ENCODE assay signal across 22 mouse cellular contexts in the genomic region with DNA sequence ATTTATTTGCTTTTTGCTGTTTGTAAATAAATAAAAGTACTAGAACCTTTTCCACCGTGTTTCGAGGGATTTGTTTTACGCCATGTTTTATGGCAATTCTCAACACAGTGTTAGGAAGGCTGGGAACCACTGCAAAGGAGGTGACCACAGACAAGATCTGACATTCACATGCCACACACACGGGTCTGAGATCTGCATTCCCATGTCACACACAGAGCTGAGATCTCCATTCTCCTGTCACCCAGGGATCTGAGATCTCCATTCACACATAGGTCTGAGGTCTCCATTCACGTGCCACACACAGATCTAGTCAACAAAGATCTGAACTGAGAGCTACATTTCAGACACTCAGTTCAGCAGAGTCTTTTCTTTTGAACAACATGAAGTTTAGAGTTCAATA.
DNase-seq lines count a peak whose midpoint lies in the region; ATAC-seq and TF ChIP-seq lines count a peak whose summit lies in the region.
"Had no signal": no experiment of that assay in that cellular context is flagged by ENCODE, and none has a peak within 500 bp of the region (broad histone marks: within the 10 kb centered on the region; RNA-seq: fewer than 3 reads in every experiment).

No protein-coding gene starts in this region.

- H3K27me3 ChIP-seq in lung, embryonic 14.5 days (ENCODE audit: insufficient read depth, low read length): no peaks in the 10 kb centered on the region
- H3K27me3 ChIP-seq in liver, embryonic 13.5 days: no peaks in the 10 kb centered on the region
- H3K27me3 ChIP-seq: heart, embryonic 13.5 days; hindbrain, embryonic 13.5 days; limb, embryonic 13.5 days; midbrain, embryonic 12.5 days; neural tube, embryonic 15.5 days had no signal

- H3K9ac ChIP-seq in lung, embryonic 14.5 days: no peak overlapping the region
- H3K9ac ChIP-seq in liver, embryonic 13.5 days: peak overlapping the region; percentile 82
- H3K9ac ChIP-seq: forebrain, embryonic 13.5 days; heart, embryonic 13.5 days; hindbrain, embryonic 13.5 days; limb, embryonic 13.5 days; midbrain, embryonic 12.5 days; neural tube, embryonic 15.5 days had no signal

- WGBS in lung, embryonic 14.5 days: 58% methylated on average over 5 of the region's 5 CpGs
- 81% methylated on average over 5 of the region's 5 CpGs for WGBS in lung, adult 2 months
- 38% methylated on average over 5 of the region's 5 CpGs for WGBS in liver, embryonic 13.5 days (ENCODE audit: insufficient replicate concordance)

- H3K36me3 ChIP-seq in lung, embryonic 14.5 days (ENCODE audit: insufficient read depth): no peaks in the 10 kb centered on the region
- H3K36me3 ChIP-seq in liver, embryonic 13.5 days: peaks cover 19% of the 10 kb centered on the region
- H3K36me3 ChIP-seq: hindbrain, embryonic 13.5 days; limb, embryonic 13.5 days; midbrain, embryonic 12.5 days; neural tube, embryonic 15.5 days had no signal

- no peak for TF ChIP-seq CTCF in lung, embryonic 14.5 days (IDR thresholded peaks at IDR 0.05; ENCODE audit: low read depth)
- TF ChIP-seq CTCF in lung, adult 2 months (IDR thresholded peaks at IDR 0.05; ENCODE audit: insufficient read depth, low read length): no peak

- H3K4me2 ChIP-seq in lung, embryonic 14.5 days: no peak overlapping the region
- H3K4me2 ChIP-seq in liver, embryonic 13.5 days: peak overlapping the region; percentile 61
- H3K4me2 ChIP-seq: forebrain, embryonic 13.5 days; heart, embryonic 13.5 days; hindbrain, embryonic 13.5 days; limb, embryonic 13.5 days; midbrain, embryonic 12.5 days; neural tube, embryonic 15.5 days had no signal

- no peak for ATAC-seq in lung, embryonic 14.5 days (ENCODE audit: insufficient read depth)
- ATAC-seq in erythroblast, adult 5-6 weeks (replicated peaks; ENCODE audit: low FRiP score, poor library complexity, severe bottlenecking): peak; percentile 26
- peak; percentile 43 for ATAC-seq in liver, embryonic 13.5 days (ENCODE audit: low read depth)
- ATAC-seq in megakaryocyte-erythroid progenitor cell, adult 5-6 weeks (replicated peaks; ENCODE audit: low FRiP score, low TSS enrichment, poor library complexity, severe bottlenecking): 0 out of 2 replicates have a peak, but pooled peaks have one; percentile 6
- ATAC-seq: forebrain, embryonic 13.5 days had no signal

- H3K9me3 ChIP-seq in lung, embryonic 14.5 days (ENCODE audit: low read depth, low read length): no peaks in the 10 kb centered on the region
- no peaks in the 10 kb centered on the region for H3K9me3 ChIP-seq in liver, embryonic 13.5 days (replicated peaks)
- H3K9me3 ChIP-seq: forebrain, embryonic 13.5 days; heart, embryonic 13.5 days; hindbrain, embryonic 13.5 days; limb, embryonic 13.5 days; midbrain, embryonic 12.5 days; neural tube, embryonic 15.5 days had no signal

- no peaks in the 10 kb centered on the region for H3K4me1 ChIP-seq in lung, embryonic 14.5 days (ENCODE audit: insufficient read depth)
- H3K4me1 ChIP-seq in lung, adult 2 months (ENCODE audit: control insufficient read depth, insufficient read depth, low read length): no peaks in the 10 kb centered on the region; the same call in 1 of the 2 replicates
- H3K4me1 ChIP-seq in liver, embryonic 13.5 days (replicated peaks): peaks cover 63% of the 10 kb centered on the region
- H3K4me1 ChIP-seq: forebrain, embryonic 13.5 days had no signal

- TF ChIP-seq POLR2A in lung, adult 2 months (IDR thresholded peaks at IDR 0.05; ENCODE audit: borderline replicate concordance, extremely low read depth, low read depth, low read length): no peak

- no peak for DNase-seq in lung, embryonic 14.5 days
- DNase-seq in lung, adult 2 months: no peak
- DNase-seq in liver, embryonic 13.5 days: no peak
- no peak for DNase-seq in thymus, postnatal 14 days
- no peak for DNase-seq in adrenal gland, postnatal 25 days
- DNase-seq in frontal cortex, postnatal 25 days (ENCODE audit: low spot score in 2 of 2): no peak
- DNase-seq: cerebellum, adult 9-11 months; gastrocnemius, postnatal 14 days; heart, adult 18-20 months; kidney, adult 11 months; kidney, postnatal 4 days; lung, postnatal 4 days; thymus, adult 2 months had no signal

- H3K27ac ChIP-seq in lung, embryonic 14.5 days (ENCODE audit: low read depth): no peak overlapping the region
- peak overlapping the region; percentile 98 for H3K27ac ChIP-seq in liver, embryonic 13.5 days
- H3K27ac ChIP-seq: forebrain, embryonic 13.5 days; hindbrain, embryonic 13.5 days; limb, embryonic 13.5 days; midbrain, embryonic 12.5 days; neural tube, embryonic 15.5 days; stomach, postnatal 0 days had no signal

- H3K4me3 ChIP-seq in lung, embryonic 14.5 days (ENCODE audit: low read depth, low read length): peak overlapping the region; percentile 11; the same call in 1 of the 2 replicates
- no peak overlapping the region for H3K4me3 ChIP-seq in lung, adult 2 months (replicated peaks; ENCODE audit: extremely low read depth, low read depth, low read length)
- H3K4me3 ChIP-seq in liver, embryonic 13.5 days (replicated peaks): peak overlapping the region; percentile 68
- H3K4me3 ChIP-seq: forebrain, embryonic 13.5 days; heart, embryonic 13.5 days; hindbrain, embryonic 13.5 days; limb, embryonic 13.5 days; midbrain, embryonic 12.5 days; neural tube, embryonic 15.5 days had no signal
